Mouse (Mus musculus) left cerebral cortex, postnatal 4 days (tissue): ENCODE measurements around the gene Fbf1. TPM values are rescaled to one million over a fixed set of nuclear protein-coding genes. Genes with fewer than 3 reads are reported as not detected.
"Not testable (repeated sequence)": the region's sequence is repeated elsewhere in the genome, so short reads cannot be mapped to it uniquely, and the experiment has no call there.

Experiments used
- DNase-seq: peaks from one replicate; pipeline ENCODE4 v3.0.0-alpha.2; 2022
- intact Hi-C: fragments of 180-260 bp; cut with DNase I; formaldehyde crosslinking; loops from one replicate; pipeline ENCODE4 v1.15.1; 2025
- total RNA-seq, 2 experiments: library from RNA; stranded (reverse); gene quantifications; 2 replicates each; pipeline ENCODE4 v1.2.3; 2021

The Fbf1 gene
- total RNA-seq, 2 experiments from 2014 or later = 126 to 130 TPM

- intact Hi-C loops = loop anchor here (2.0 kb wide), 1 partner anchor 31 kb away; no protein-coding TSS in a partner anchor
- DNase-seq = no peak
Measured at GRCm38 (mm10) chr11:116093771-116094565, 74.0 kb downstream of the Fbf1 start.

DNA sequence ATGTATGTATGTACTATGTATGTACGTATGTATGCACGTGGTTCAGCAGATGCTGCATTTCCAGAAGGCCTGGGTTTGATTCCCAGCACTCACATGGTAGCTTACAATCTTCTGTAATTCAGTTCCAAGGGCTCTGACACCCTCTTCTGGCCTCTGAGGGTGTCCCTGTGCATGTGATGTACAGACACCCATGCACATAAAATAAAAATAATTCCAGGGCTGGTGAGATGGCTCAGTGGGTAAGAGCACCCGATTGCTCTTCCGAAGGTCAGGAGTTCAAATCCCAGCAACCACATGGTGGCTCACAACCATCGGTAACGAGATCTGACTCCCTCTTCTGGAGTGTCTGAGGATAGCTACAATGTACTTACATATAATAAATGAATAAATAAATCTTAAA lies 75.0 kb downstream of the Fbf1 start:
- DNase-seq, intact Hi-C loops: not testable (repeated sequence)

Other genes with a start within 250 kb of the Fbf1 start
- 10 to 100 TPM; 51.3 to 67.4 TPM for gene Sap30bp, start 234.9 kb downstream of the Fbf1 start, total RNA-seq
- 10 to 100 TPM; 20.4 to 22.1 TPM for gene Recql5, start 234.7 kb downstream of the Fbf1 start, total RNA-seq
- gene Itgb4, start 193.5 kb downstream of the Fbf1 start, total RNA-seq = 1 to 10 TPM; 3.7 to 4.4 TPM
- 10 to 100 TPM; 36.2 to 37.9 TPM for gene Galk1, start 155.4 kb downstream of the Fbf1 start, total RNA-seq
- gene H3f3b, start 140.2 kb downstream of the Fbf1 start, total RNA-seq = 100 to 1,000 TPM; 510 to 587 TPM
- gene Unk, start 137.8 kb downstream of the Fbf1 start, total RNA-seq = 10 to 100 TPM; 38.8 to 42.9 TPM
- 1 to 10 TPM in 1 of 2 experiments, under 1 TPM in 1; 0.56 to 1.2 TPM for gene Unc13d, start 90.2 kb downstream of the Fbf1 start, total RNA-seq
- gene Wbp2, start 81.2 kb downstream of the Fbf1 start, total RNA-seq = 100 to 1,000 TPM; 171 to 176 TPM
- gene Trim47, start 41.0 kb downstream of the Fbf1 start, total RNA-seq = 1 to 10 TPM; 9.2 to 9.3 TPM
- 1 to 10 TPM; 4.9 to 5.2 TPM for gene Trim65, start 37.0 kb downstream of the Fbf1 start, total RNA-seq
- 10 to 100 TPM; 52.2 to 54.0 TPM for gene Mrpl38, start 29.3 kb downstream of the Fbf1 start, total RNA-seq
- gene Ten1, start 30.7 kb upstream of the Fbf1 start, total RNA-seq = 10 to 100 TPM; 39.5 to 39.9 TPM
- gene Acox1, start 30.9 kb upstream of the Fbf1 start, total RNA-seq = 10 to 100 TPM; 96.3 to 98.3 TPM
- under 1 TPM; 0.66 to 0.85 TPM for gene Evpl, start 69.9 kb upstream of the Fbf1 start, total RNA-seq
- gene Srp68, start 106.1 kb upstream of the Fbf1 start, total RNA-seq = 10 to 100 TPM; 53.2 to 57.1 TPM
- under 1 TPM; 0.18 to 0.20 TPM for gene Galr2, start 112.8 kb upstream of the Fbf1 start, total RNA-seq
- gene Exoc7, start 139.1 kb upstream of the Fbf1 start, total RNA-seq = 100 to 1,000 TPM; 112 to 117 TPM
- gene Foxj1, start 167.2 kb upstream of the Fbf1 start, total RNA-seq = 1 to 10 TPM; 6.6 to 9.3 TPM
- gene Rnf157, start 244.9 kb upstream of the Fbf1 start, total RNA-seq = 100 to 1,000 TPM; 187 to 192 TPM